Mouse (Mus musculus) CH12.LX (cell line): Measurements from ENCODE around the gene Slc13a4. TPM values are rescaled to one million over a fixed set of nuclear protein-coding genes. Genes with fewer than 3 reads are reported as not detected.
A peak's percentile ranks its signal among the peaks of the same experiment; 100 is the strongest.

Experiments
- DNase-seq: peaks from one replicate; pipeline ENCODE4 v3.0.0-alpha.2; 2013; ENCODE audit errors: extremely low read depth
- H3K27ac ChIP-seq: 2 replicates; pipeline ENCODE4 v1.5.1; 2012; ENCODE audit warnings: low read depth, mild to moderate bottlenecking, control low read depth, moderate library complexity; ENCODE audit not compliant: insufficient read depth
- H3K27me3 ChIP-seq: replicated peaks from 2 replicates; pipeline ENCODE3; 2012; ENCODE audit warnings: inconsistent platforms
- H3K36me3 ChIP-seq, 2 experiments: replicated peaks in 1 of 2; 2 replicates each; pipeline versions ENCODE3 to v1.6.1; 2012; ENCODE audit warnings: inconsistent platforms in 1 of 2, low read length in 1 of 2, mild to moderate bottlenecking in 1 of 2, mixed read lengths in 1 of 2, moderate library complexity in 1 of 2; ENCODE audit not compliant: control insufficient read depth in 1 of 2, insufficient read depth in 1 of 2
- H3K4me1 ChIP-seq, 2 experiments: 2 replicates each; pipeline ENCODE4 v1.6.1; 2012; ENCODE audit warnings: inconsistent platforms in 1 of 2, moderate library complexity in 1 of 2; ENCODE audit not compliant: insufficient read depth in 2 of 2, control insufficient read depth in 1 of 2
- H3K4me2 ChIP-seq: 2 replicates; pipeline ENCODE4 v1.6.1; 2012; ENCODE audit warnings: low read depth, mild to moderate bottlenecking, control low read depth; ENCODE audit not compliant: poor library complexity, insufficient read depth, severe bottlenecking
- H3K4me3 ChIP-seq, 3 experiments: fragments of 150-350 bp in 1 of 3; sonication (generic) in 1 of 3; replicated peaks in 1 of 3; 2 replicates each; pipeline versions ENCODE3 to v1.5.1; 2011 to 2012; ENCODE audit warnings: low read depth in 2 of 3, low read length in 2 of 3, mild to moderate bottlenecking in 2 of 3, moderate library complexity in 2 of 3, control low read depth in 1 of 3, improper control_type of control experiment in 1 of 3, inconsistent platforms in 1 of 3, mixed read lengths in 1 of 3; ENCODE audit not compliant: poor library complexity in 1 of 3
- H3K79me2 ChIP-seq: replicated peaks from 2 replicates; pipeline ENCODE4 v1.6.1; 2012; ENCODE audit warnings: mild to moderate bottlenecking, moderate library complexity; ENCODE audit not compliant: control insufficient read depth, poor library complexity, insufficient read depth, severe bottlenecking; ENCODE audit errors: extremely low read depth
- H3K9ac ChIP-seq: 2 replicates; pipeline ENCODE4 v1.6.1; 2012; ENCODE audit warnings: low read depth, mild to moderate bottlenecking, control low read depth, moderate library complexity; ENCODE audit not compliant: insufficient read depth
- H3K9me3 ChIP-seq: replicated peaks from 2 replicates; pipeline ENCODE3; 2012; ENCODE audit warnings: low read length, inconsistent platforms, mixed read lengths
- CTCF ChIP-seq, 2 experiments: IDR thresholded peaks in 1 of 2; conservative IDR thresholded peaks in 1 of 2; 2 replicates each; pipeline ENCODE4 v1.5.1; 2011 to 2012; ENCODE audit warnings: low read depth in 2 of 2, low read length in 2 of 2, improper control_type of control experiment in 1 of 2, inconsistent platforms in 1 of 2, mild to moderate bottlenecking in 1 of 2, moderate library complexity in 1 of 2
- ELF1 ChIP-seq: IDR thresholded peaks from 2 replicates; pipeline ENCODE4 v1.6.1; 2014; ENCODE audit warnings: low read depth, mild to moderate bottlenecking, inconsistent platforms, low read length, improper control_type of control experiment
- EP300 ChIP-seq: IDR thresholded peaks from 2 replicates; pipeline ENCODE4 v1.6.1; 2011; ENCODE audit warnings: low read length, improper control_type of control experiment
- ETS1 ChIP-seq: conservative IDR thresholded peaks from 2 replicates; pipeline ENCODE4 v1.6.1; 2012; ENCODE audit warnings: low read depth, mild to moderate bottlenecking, inconsistent platforms, low read length, improper control_type of control experiment, moderate library complexity
- HCFC1 ChIP-seq: IDR thresholded peaks from 2 replicates; pipeline ENCODE4 v1.6.1; 2012; ENCODE audit warnings: low read depth, mild to moderate bottlenecking, inconsistent platforms, low read length, improper control_type of control experiment
- IRF4 ChIP-seq: IDR thresholded peaks from 2 replicates; pipeline ENCODE4 v1.6.1; 2014; ENCODE audit warnings: low read depth, mild to moderate bottlenecking, inconsistent platforms, low read length, improper control_type of control experiment
- JUN ChIP-seq: IDR thresholded peaks from 2 replicates; pipeline ENCODE4 v1.6.1; 2011; ENCODE audit warnings: low read depth, mild to moderate bottlenecking, low read length, improper control_type of control experiment, moderate library complexity; ENCODE audit not compliant: insufficient read depth
- JUND ChIP-seq: conservative IDR thresholded peaks from 2 replicates; pipeline ENCODE4 v1.6.1; 2011; ENCODE audit warnings: low read depth, low read length, improper control_type of control experiment
- MAFK ChIP-seq: IDR thresholded peaks from 2 replicates; pipeline ENCODE4 v1.6.1; 2011; ENCODE audit warnings: low read length, improper control_type of control experiment; ENCODE audit not compliant: insufficient replicate concordance
- MAX ChIP-seq: IDR thresholded peaks from 2 replicates; pipeline ENCODE4 v1.6.1; 2011; ENCODE audit warnings: low read length, improper control_type of control experiment
- MAZ ChIP-seq: IDR thresholded peaks from 2 replicates; pipeline ENCODE4 v1.6.1; 2012; ENCODE audit warnings: low read depth, mild to moderate bottlenecking, inconsistent platforms, low read length, improper control_type of control experiment, moderate library complexity
- MXI1 ChIP-seq: IDR thresholded peaks from 2 replicates; pipeline ENCODE4 v1.6.1; 2011; ENCODE audit warnings: mild to moderate bottlenecking, low read depth, low read length, improper control_type of control experiment
- PAX5 ChIP-seq: IDR thresholded peaks from 2 replicates; pipeline ENCODE4 v1.6.1; 2012; ENCODE audit warnings: low read length, inconsistent platforms, mixed read lengths
- POLR2A ChIP-seq: IDR thresholded peaks from 2 replicates; pipeline ENCODE4 v1.6.1; 2011; ENCODE audit warnings: low read depth, mild to moderate bottlenecking, improper control_type of control experiment, low read length
- RAD21 ChIP-seq: IDR thresholded peaks from 2 replicates; pipeline ENCODE4 v1.6.1; 2011; ENCODE audit warnings: low read depth, mild to moderate bottlenecking, low read length, improper control_type of control experiment, moderate library complexity
- RCOR1 ChIP-seq: conservative IDR thresholded peaks from 2 replicates; pipeline ENCODE4 v1.6.1; 2012; ENCODE audit warnings: low read depth, mild to moderate bottlenecking, inconsistent platforms, low read length, improper control_type of control experiment
- SIN3A ChIP-seq: IDR thresholded peaks from 2 replicates; pipeline ENCODE4 v1.6.1; 2012; ENCODE audit warnings: low read length, improper control_type of control experiment, inconsistent platforms
- SMC3 ChIP-seq: IDR thresholded peaks from 2 replicates; pipeline ENCODE4 v1.6.1; 2011; ENCODE audit warnings: low read depth, low read length, improper control_type of control experiment
- TCF12 ChIP-seq: IDR thresholded peaks from 2 replicates; pipeline ENCODE4 v1.6.1; 2014; ENCODE audit warnings: low read depth, mild to moderate bottlenecking, inconsistent platforms, low read length, improper control_type of control experiment
- UBTF ChIP-seq: IDR thresholded peaks from 2 replicates; pipeline ENCODE4 v1.6.1; 2012; ENCODE audit warnings: low read depth, mild to moderate bottlenecking, inconsistent platforms, low read length, improper control_type of control experiment, moderate library complexity
- ZKSCAN1 ChIP-seq: IDR thresholded peaks from 2 replicates; pipeline ENCODE4 v1.6.1; 2012; ENCODE audit warnings: low read depth, inconsistent platforms, low read length, improper control_type of control experiment, borderline replicate concordance
- ZMIZ1 ChIP-seq: IDR thresholded peaks from 2 replicates; pipeline ENCODE4 v1.6.1; 2012; ENCODE audit warnings: low read depth, mild to moderate bottlenecking, inconsistent platforms, low read length, improper control_type of control experiment
- ZNF384 ChIP-seq: IDR thresholded peaks from 2 replicates; pipeline ENCODE4 v1.6.1; 2012; ENCODE audit warnings: low read depth, low read length, improper control_type of control experiment, inconsistent platforms
- dilution Hi-C: fragments of 300-500 bp; cut with MboI; formaldehyde crosslinking; loops from 2 replicates; pipeline ENCODE4 v1.14.3; 2020; ENCODE audit warnings: low sequenced_read_pairs; ENCODE audit not compliant: extremely low pct_unique_long_range_greater_than_20kb, extremely low pct_ligation_motif_present
- in situ Hi-C: fragments of 300-500 bp; cut with MboI; formaldehyde crosslinking; loops from 3 replicates; pipeline ENCODE4 v1.14.3; 2019; ENCODE audit warnings: low sequenced_read_pairs, low pct_ligation_motif_present, low pct_unique_long_range_greater_than_20kb, mixed read lengths
- polyA plus RNA-seq: library from polyadenylated mRNA; unstranded; fragments of >175 nt; gene quantifications from 2 replicates; pipeline ENCODE4 v1.2.1, GENCODE M21; 2012; ENCODE audit warnings: low read depth; ENCODE audit not compliant: insufficient read length
- total RNA-seq, 2 experiments: library from RNA; depleted of rRNA; stranded (reverse); fragments of 300-350 nt in 1 of 2; fragments of >200 nt in 1 of 2; gene quantifications; 2 replicates each; pipeline ENCODE4 v1.2.3; 2012 to 2014

Slc13a4 gene
- total and polyA plus RNA-seq, 3 experiments: not detected

- Histone ChIP-seq H3K36me3 (peaks cover 0 to 17% of the 10 kb centered on the region in 2 experiments), H3K9ac (no peak overlapping the region), H3K27me3 (no peaks in the 10 kb centered on the region), H3K4me3 (no peak overlapping the region), H3K9me3 (no peaks in the 10 kb centered on the region), H3K4me2 (no peak overlapping the region), H3K79me2 (peaks cover 16% of the 10 kb centered on the region), H3K27ac (no peak overlapping the region), H3K4me1 (peaks cover 16 to 45% of the 10 kb centered on the region in 2 experiments)
- no peak for TF ChIP-seq ELF1
- TF ChIP-seq EP300: no peak
- no peak for TF ChIP-seq MAFK
- no peak for TF ChIP-seq UBTF
- no peak for TF ChIP-seq MAZ
- TF ChIP-seq SIN3A: no peak
- no peak for TF ChIP-seq CTCF (conservative IDR thresholded peaks at IDR 0.05 in 1 of 2, IDR thresholded peaks at IDR 0.05 in 1 of 2; ENCODE audit: low read depth in 2 of 2, low read length in 2 of 2)
- no peak for TF ChIP-seq ZNF384
- TF ChIP-seq TCF12: no peak
- no peak for TF ChIP-seq HCFC1
- TF ChIP-seq ZMIZ1: no peak; the same call in 1 of the 2 replicates
- TF ChIP-seq MAX: no peak
- TF ChIP-seq RAD21: no peak
- TF ChIP-seq POLR2A: no peak
- TF ChIP-seq RCOR1: no peak
- no peak for TF ChIP-seq JUND
- TF ChIP-seq PAX5: no peak
- TF ChIP-seq IRF4: no peak
- no peak for TF ChIP-seq JUN
- TF ChIP-seq MXI1: no peak
- in situ Hi-C loops (no loop called here), dilution Hi-C loops (no loop called here)
- DNase-seq: no peak
Observed at GRCm38 (mm10) chr6:35251807-35252476, 56.0 kb downstream of the Slc13a4 start.

- Histone ChIP-seq H3K27ac (no peak overlapping the region), H3K9me3 (peaks cover 4% of the 10 kb centered on the region), H3K36me3 (peaks cover 46 to 69% of the 10 kb centered on the region in 2 experiments)
- dilution Hi-C loops: no loop called here
- TF ChIP-seq POLR2A (no peak), MAX (no peak), JUND (no peak), ETS1 (no peak), RAD21 (peak; percentile 10), CTCF (conservative IDR thresholded peaks at IDR 0.05 in 1 of 2, IDR thresholded peaks at IDR 0.05 in 1 of 2; ENCODE audit: low read depth in 2 of 2, low read length in 2 of 2) (peak in 1 of 2 experiments; percentile 47; a peak in 2 of 4 replicates), SMC3 (no peak), TCF12 (no peak), MAZ (no peak), ZKSCAN1 (no peak)
- TF ChIP-seq, all 38 proteins: peak for 2
- in situ Hi-C loops: no loop called here
- DNase-seq: no peak
- Histone ChIP-seq H3K27me3 (no peaks in the 10 kb centered on the region), H3K4me3 (no peak overlapping the region), H3K4me1 (peaks cover 0 to 14% of the 10 kb centered on the region in 2 experiments; a peak in 2 of 4 replicates), H3K79me2 (no peaks in the 10 kb centered on the region), H3K9ac (no peak overlapping the region), H3K4me2 (no peak overlapping the region)
Observed at GRCm38 (mm10) chr6:35245086-35245485, 62.8 kb downstream of the Slc13a4 start.
